Mouse (Mus musculus) layer of hippocampus, adult 8-10 months (tissue): Measurements from ENCODE around the gene Atp6v0a2. TPM values are rescaled to one million over a fixed set of nuclear protein-coding genes. Genes with fewer than 3 reads are reported as not detected.
"Not testable (repeated sequence)": the region's sequence is repeated elsewhere in the genome, so short reads cannot be mapped to it uniquely, and the experiment has no call there.

Source experiments
- DNase-seq, 2 experiments: peaks; one replicate each; pipeline ENCODE4 v3.0.0; 2022; ENCODE audit warnings: low spot score in 2 of 2
- total RNA-seq, 4 experiments: library from RNA; stranded (reverse); gene quantifications; 2 replicates each; pipeline ENCODE4 v1.2.4; 2022

Atp6v0a2 gene
- 10 to 100 TPM; 58.9 to 66.3 (median 61.6) TPM for total RNA-seq

DNA sequence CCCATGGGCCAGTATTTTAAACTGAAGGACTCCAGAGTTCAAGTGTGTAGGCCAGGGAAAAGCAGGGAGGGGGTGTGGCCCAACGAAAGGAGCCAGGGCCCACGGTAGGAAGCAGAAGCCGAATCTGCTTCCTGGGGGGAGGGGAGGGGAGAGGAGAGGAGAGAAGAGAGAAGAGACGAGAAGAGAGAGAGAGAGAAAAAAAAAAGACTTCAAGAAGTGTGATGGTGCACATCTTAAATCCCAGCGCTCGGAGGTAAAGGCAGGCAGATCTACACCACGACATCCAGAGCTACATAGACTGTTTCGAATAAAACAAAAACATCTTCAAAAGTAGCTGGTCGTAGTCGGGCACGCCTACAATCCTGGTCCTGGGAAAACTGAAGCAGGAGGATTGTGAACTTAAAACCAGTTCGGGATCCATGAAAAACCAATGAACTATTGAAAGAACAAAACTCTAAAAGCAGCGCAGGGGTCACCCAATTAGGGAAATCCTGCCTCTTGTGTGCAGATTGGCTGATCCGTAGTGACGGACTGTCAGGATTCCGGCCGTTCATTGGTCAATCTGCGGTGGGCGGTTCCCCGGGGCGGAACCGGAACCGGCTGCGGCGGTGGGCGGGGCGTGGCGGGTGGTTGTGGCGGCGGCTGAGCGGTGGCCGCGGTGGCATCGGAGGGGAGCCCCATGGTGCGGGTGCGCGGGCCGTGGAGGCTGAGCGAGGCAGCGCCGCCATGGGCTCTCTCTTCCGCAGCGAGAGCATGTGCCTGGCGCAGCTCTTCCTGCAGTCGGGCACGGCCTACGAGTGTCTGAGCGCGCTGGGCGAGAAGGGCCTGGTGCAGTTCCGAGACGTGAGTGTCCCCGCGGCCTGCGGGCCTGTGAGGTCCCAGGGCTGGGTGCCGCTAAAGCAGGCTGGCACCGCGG lies at the start of gene Atp6v0a2:
Atp6v0a2 (plus strand) TSS at position 129 of the 916 bp plus-strand sequence.
- peak; percentile 88 to 89 for DNase-seq

DNA sequence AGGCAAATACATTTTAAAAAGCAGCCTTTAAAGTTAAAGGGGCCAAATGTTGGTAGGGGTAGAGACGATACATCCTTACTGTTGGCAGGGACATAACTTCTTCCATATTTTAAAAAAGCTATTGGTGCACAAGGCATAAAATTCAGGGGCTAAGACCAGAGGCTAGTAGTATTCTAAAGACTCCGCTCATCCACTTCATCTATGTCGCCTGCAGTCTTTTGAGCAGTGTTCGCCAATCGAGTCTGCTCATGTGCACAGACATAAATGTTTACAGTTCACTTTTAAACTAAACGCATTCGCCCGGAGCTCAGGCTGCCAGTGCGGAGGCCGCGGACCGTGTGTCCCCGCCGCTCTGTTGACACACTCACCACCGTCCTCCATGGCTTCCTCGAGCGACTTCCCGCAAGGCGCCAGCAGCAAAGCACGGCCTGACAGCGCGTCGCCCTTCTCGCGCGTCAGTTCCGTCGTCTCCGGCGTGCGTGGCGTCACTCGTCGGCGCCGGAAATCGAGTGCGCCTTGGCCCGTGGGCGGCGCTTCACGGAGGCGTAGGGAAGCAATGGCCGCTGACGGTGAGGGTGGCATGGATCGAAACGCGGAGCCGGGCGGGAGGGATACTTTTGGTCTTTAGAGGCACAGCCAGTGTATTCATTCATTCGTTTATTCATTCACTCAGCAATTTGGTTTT lies 49.6 kb upstream of the Atp6v0a2 start, which contains the start of the genes Eif2b1 and Gtf2h3:
Eif2b1 (minus strand) TSS at position 499 of the 685 bp plus-strand sequence.
Gtf2h3 (plus strand) TSS at position 508 of the 685 bp plus-strand sequence.
- peak; percentile 87 to 91 for DNase-seq

DNA sequence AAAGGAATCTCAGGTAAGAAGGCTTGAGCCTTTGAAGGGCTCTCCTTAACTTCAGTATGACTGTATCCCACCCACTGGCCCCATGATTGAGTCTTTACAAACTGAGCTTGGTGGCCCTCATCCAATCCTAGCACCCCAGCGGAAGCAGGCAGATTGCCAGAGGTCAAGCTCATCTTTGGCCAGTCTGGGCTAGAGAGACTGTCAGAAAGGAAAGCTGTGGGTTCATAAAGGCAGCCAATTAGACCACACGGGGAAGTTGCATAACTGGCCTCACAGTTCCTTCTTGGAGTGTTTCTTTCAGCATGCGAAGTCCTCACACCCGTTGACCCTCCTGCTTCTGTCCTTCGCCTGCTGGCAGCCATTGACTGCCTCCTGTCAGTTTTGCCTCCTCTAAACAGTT lies 45.9 kb upstream of the Atp6v0a2 start:
- no peak for DNase-seq

- DNase-seq: no peak
Observed at GRCm38 (mm10) chr5:124592768-124593167, 35.6 kb upstream of the Atp6v0a2 start.

DNA sequence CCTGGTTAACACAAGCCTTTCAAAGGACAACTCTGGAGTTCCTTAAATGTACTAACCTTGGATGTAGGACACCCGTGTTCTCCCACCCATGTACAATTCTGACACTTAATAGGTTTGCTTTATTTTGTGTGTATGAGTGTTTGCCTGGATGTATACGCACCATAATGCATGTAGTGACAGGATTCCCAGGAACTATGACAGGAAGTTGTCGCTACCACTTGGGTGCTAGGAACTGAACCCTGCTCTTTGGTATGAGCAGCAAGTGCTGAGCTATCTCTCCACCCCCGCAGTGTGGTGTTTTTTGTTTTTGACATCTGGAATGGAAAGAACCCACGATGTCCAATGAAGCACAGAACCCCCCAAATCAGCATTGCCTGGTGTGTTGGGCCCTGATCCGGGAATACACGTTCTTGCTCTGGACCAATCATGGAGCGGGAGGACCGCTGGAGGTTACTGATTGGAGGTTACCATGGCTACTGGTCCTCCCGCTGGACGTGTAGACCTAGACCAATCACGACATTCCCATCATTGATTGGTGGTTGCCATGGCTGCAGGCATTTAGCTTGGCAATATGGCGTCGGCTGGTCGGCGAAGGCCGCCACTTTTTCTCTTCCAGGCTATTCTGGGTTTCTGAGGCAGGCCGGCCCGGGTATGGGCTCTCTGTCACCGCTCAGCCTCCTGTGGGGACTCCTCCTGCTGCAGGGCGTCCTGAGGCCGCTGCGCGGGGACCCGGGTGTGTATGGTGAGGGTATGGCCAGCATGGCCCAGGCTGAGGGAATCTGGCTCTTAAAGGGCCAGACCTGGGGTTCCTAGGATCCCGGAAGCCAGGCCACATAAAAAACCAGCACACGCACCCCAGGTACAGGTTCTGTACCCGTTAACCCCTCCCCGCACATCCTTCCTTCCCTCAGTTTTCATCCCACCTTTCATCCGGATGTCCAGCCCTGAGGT lies 29.9 kb upstream of the Atp6v0a2 start:
- DNase-seq: peak; percentile 95 to 97

- DNase-seq: not testable (repeated sequence)
Observed at GRCm38 (mm10) chr5:124599726-124600125, 28.6 kb upstream of the Atp6v0a2 start.

GRCm38 (mm10) chr5:124602349-124602748 lies 26.0 kb upstream of the Atp6v0a2 start:
- peak in 1 of 2 experiments; percentile 52 for DNase-seq

DNA sequence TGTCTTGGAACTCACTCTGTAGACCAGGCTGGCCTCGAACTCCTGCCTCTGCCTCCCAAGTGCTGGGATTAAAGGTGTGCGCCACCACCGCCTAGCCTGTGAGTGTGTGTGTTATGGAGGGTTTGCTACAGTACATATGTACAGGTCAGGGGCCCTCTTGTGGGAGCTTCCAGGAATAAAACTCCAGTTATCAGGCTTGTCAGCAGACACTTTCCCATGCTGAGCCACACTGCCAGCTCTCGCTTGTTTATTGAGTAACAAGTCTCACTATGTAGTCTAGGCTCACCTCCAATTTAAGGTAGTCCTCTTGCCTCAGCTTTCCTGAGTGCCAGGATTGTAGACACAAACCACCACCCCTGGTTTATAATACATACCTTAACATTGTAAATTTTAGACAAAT lies 24.1 kb upstream of the Atp6v0a2 start:
- no peak for DNase-seq

- no peak for DNase-seq
Observed at GRCm38 (mm10) chr5:124605041-124605622, 23.2 kb upstream of the Atp6v0a2 start.

GRCm38 (mm10) chr5:124610965-124611364 lies 17.4 kb upstream of the Atp6v0a2 start:
- no peak for DNase-seq

DNA sequence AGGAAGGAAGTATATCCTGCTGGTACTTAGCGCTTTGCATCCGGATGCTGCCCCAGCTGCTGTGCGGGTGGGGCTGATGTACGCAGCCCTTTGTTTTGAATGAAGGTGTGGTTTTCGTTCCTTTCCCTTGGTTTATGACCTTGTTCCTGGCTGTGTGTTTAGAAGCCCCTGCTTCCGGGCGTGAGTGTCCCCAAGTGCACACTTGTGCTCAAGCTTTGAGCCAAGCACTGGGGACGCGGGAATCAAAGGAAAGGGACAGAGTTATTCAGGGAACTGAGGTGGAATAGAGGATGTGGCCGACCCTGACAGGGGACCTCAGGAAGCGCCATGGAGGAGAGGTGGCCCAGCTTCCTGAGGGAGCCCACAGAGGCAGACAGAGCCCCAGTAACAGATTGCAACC lies 13.7 kb upstream of the Atp6v0a2 start:
- no peak for DNase-seq

DNA sequence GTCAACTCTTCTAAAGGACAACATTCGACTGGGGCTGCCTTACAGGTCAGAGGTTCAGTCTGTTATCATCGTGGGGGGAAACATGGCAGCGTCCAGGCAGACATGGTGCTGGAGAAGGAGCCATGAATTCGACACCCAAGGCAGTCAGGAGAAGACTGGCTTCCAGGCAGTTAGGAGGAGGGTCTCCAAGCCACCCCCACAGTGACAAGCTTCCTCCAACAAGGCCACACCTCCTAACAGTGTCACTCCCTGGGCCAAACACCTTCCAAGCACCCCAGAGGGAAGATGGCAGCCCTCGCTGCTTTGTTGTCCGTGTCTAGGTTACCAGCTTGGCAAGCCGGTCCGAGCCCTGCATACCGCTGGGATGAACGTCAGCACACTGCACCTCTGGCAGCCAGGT lies 9.7 kb upstream of the Atp6v0a2 start:
- no peak for DNase-seq

DNA sequence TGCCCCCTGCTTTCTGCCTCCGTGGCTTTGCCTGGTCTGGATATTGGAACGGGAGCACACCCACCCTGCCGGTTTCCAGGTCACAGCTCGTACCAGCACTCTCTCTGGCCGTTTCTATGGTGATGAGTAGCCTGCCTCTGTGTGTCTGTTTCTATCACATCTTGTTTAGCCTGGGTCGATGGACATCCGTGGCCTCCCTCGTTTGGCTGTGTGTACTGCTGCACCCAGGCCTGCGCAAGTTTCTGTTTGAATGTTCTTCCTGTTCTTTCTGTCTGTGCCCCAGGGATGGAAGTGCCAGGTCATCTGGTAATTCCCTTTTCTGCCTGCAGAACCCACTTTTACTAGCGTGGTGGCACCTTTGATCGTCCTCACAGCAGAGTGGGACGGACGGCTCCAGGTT lies 7.0 kb upstream of the Atp6v0a2 start:
- no peak for DNase-seq

DNA sequence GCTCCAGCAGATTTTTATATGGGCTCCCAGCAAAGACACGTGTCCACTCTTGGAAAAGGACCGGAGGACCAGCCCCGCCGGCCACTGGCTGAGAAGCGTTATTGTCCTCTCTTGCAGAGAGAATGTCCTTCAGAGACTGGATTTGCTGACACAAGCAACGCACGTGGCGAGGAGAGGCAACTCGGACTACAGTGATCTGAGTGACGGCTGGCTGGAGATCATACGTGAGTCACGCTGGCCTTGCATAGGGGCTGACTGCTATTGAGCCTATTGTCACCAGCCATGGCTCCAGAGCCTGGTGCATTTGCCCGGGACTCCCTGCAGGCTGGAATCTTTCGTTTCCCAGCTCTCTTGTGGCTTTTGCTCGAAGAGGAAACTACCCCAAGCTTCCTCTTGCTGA lies 5.5 kb upstream of the Atp6v0a2 start:
- no peak for DNase-seq

DNA sequence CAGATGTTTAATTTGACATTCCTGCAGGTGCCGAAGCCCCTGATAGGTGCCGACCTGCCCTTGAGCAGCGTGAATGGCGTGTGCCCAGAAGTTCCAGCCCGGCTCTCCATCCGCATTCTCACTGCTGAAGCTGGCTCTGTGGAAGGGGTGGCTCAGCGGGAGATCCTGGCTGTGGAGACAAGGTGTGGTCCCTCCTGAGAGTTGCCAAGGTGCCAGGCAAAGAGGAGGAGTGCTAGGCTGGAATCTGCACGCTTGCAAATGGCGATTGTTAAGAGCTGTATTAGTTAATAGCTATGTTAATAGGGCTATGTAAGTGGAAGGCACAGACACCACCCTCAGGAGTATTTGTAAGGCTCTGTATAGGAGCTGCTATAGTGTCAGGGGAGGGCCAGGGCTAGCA lies 4.1 kb upstream of the Atp6v0a2 start:
- no peak for DNase-seq

- DNase-seq: no peak
Observed at GRCm38 (mm10) chr5:124629641-124630040, 1.3 kb downstream of the Atp6v0a2 start.

GRCm38 (mm10) chr5:124631685-124632084 lies 3.3 kb downstream of the Atp6v0a2 start:
- no peak for DNase-seq

GRCm38 (mm10) chr5:124632461-124632860 lies 4.1 kb downstream of the Atp6v0a2 start:
- DNase-seq: no peak

DNA sequence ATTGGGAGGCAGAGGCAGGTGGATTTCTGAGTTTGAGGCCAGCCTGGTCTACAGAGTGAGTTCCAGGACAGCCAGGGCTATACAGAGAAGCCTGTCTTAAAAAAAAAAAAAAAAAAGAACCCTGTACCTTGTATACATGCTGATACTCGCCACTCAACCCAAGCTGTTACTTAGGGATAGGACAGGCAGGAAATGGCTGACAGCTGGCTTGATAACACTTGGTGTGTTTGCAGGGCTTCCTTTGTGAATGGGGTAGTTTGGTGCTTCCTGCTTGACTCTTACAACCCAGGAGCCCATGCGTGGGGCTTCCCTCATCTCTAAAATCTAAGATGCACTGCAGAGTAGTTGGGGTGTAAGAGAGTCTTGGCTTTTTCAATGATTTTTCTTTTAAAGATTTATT lies 5.0 kb downstream of the Atp6v0a2 start:
- no peak for DNase-seq

- not testable (repeated sequence) for DNase-seq
Observed at GRCm38 (mm10) chr5:124635068-124635467, 6.7 kb downstream of the Atp6v0a2 start.

DNA sequence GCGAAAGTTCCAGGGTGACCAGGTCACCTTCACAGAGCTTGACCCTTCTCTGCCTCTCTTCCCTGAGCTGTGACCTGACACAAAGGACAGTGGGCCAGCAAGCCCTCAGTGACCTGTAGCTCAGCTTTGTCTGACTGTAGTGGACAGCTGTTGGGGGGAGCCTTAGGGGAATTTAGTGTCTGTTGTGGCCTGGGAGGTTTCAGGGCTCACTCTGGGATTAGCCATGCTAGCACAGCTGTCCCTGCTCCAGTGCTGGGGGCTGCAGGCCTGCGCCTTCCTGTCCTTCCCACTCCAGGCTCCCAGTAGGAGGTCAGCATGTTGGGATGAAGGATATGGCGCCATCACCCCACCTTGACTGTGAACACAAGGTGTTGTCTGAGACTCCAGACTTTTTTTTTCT lies 7.8 kb downstream of the Atp6v0a2 start:
- DNase-seq: no peak
